Mouse (Mus musculus) lung, postnatal 14 days (tissue): Measurements from ENCODE around the gene Tspear.
A peak's percentile ranks its signal among the peaks of the same experiment; 100 is the strongest.

Source experiments
- DNase-seq: peaks from one replicate; pipeline ENCODE4 v3.0.0; 2021

The Tspear gene

DNA sequence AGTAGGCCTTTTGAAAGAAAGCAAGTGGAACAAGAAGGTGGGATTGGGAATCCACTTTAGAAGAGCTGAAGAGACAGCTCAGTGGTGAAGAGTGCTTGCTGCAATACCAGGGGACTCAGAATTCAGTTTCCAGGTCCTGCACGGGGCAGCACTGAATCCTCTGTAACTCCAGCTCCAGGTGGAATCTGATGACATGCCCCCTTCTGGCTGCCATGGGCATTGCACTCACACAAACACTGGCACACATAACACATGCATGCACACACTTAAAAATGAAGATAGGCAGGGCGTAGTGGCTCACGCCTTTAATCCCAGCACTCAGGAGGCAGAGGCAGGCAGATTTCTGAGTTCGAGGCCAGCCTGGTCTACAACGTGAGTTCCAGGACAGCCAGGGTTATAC is 196.2 kb downstream of the Tspear start:
- no peak for DNase-seq

- no peak for DNase-seq
These were observed 199.8 kb downstream of the Tspear start for GRCm38 (mm10) chr10:77886007-77886747.

DNA sequence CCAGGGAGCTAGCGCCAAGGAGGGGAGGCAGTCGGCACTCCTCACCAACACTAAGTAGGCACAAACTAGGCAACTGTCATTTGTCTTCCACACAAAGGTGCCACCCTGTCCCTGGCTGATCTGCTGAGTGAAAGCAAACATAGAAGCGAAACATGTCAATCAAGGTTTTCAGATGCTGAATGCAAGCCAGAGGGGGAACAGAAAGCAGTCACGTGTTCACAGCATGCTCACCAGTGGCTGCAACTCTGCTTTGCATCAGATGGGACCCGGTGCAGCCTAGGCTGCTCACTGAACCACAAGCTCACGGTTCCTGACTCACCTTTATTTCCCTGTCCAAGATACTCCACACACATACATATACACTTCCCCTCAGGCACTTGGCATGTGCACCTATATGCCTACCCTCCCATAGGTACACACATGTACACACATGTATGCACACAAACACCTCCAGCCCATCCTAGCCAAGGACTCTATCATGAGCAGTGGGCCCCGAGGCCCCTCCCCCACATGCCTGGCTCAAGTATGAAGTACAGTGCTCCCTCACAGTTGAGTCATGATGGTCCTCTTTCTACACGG is 204.7 kb downstream of the Tspear start:
- DNase-seq: no peak

GRCm38 (mm10) chr10:77895562-77895961 is 209.2 kb downstream of the Tspear start:
- DNase-seq: no peak

- no peak for DNase-seq
These were observed 213.8 kb downstream of the Tspear start for GRCm38 (mm10) chr10:77900126-77900525.

DNA sequence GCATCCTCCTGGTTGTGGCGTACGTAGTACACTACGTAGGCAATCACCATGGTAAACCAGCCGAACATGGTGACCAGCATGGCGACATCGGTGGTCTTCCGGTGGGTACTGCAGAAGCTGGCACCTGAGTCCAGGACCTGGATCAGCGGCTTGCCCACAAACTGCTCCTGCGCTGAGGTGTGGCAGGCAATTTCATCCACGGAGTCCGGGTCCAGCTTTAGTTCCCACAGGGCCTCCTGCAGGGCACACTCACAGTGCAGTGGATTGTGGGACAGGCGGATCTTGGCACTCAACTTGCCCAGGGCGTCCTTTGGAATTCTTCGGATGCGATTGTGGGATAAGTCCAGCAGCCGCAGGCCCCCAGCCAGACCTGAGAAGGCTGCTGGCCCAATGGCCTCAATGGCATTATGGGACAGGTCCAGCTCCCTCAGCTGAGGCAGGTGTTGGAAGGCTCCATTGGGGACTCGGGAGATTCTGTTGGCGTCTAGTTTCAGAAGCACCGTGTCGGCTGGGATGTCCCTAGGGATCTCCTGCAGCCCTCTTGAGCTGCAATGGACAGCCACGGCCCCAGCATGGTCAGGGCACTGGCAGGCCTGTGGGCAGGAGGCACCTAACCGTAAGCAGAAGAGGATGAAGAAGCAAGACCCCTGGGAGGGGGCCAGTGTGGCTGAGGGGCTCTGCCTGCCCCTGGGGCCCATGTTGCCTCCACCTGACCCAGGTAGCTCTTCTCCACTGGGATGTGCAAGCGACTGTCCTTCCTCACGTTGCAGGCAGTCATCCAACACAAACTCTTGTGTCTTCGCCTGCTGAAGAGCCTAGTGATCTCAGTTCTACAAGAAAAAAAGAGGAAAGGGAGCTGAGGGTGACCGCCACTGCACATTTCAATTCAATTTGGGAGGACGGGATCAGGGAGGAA is 214.8 kb downstream of the Tspear start:
- no peak for DNase-seq

DNA sequence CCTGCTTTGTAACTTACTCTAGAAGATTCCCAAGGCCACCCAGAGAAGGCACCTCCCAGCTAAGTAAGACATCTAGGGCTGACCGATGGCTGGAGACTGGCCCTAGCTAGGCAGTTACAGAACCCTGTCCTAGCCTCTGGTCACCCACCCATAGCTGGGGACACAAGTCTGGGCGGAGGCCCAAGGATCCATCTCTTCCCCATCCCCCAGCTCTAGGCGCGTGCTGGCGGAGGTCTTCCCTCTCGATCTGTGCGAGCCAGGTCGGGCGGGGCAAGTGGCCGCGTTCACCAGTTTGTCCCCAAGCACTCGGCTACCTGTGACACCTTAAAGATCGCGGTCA is 215.5 kb downstream of the Tspear start:
- DNase-seq: peak; percentile 16

DNA sequence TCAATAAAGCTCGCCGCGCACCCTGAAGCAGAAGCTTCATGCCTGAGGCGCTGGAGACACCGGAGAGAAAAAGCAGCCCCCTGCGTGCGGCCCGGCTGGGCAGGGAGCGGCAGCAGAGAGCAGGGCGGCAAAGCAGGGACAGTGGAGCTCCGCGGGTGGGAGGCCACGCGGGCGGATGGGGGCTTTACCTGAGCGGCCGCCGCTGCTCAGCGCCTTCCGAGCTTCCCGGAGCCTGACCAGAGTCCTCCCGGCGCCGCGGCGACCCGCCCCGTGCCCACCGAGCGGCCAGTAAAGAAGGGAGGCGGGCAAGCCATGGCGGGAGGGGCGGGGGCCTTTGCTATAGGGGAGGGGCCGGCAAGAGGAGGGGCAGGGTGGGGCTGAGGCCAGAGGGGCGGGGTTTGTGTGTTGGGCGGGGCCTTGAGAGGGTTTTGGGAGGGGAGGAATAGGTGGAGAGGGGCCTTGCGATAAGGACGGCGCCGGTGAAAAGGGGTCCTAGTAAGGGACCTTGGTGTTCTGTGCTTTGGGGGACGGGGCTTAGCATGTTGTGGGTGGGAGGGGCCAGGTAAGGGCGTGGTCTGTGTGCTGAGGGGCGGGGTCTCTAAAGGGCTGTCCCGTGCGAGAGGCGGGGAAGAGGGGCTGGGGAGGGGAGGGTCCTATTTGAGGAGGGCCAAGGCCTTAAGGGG is 216.0 kb downstream of the Tspear start, which contains the start of gene Lrrc3:
Gene Lrrc3 (minus strand): TSS at position 326 of the 683 bp plus-strand sequence.
- DNase-seq: peak; percentile 49

DNA sequence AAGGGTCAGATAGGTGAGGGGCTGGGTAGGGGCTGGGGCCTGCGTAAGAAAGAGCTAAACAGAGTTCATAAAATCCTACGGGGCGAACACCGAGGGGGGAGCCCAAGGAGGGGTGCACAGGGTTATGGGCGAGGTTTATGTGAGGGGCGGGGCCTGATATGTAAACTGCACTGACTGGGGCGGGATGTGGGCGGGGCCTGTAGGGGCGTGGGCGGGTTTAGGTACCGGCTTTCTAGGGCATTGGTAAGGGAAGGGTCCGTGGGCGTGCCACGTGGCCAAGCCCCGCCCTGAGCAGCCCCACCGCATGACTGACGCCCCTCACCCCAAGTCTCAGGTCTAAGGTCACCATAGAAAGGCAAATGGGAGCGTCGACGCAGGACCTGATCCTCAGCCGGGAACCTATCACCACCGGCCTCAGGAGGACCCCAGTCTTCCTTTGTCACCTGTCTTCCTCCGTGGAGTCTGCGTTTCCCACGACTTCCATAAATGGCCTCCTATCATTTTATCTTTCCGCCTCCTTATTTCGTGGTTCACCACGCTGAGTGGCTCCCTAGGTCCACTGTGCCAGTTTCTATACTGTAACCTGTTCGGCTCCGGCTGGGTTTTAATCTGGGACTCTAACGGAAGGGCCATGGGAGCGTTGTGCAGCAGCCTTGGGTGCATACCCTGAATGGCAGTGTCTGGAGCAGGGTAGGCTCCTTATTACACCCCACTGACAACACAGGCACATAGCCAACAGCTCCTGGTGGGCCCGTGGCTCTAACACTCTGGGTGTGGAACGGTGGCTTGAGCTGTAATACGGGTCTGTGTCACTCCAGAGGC is 216.7 kb downstream of the Tspear start:
- DNase-seq: peak; percentile 25

DNA sequence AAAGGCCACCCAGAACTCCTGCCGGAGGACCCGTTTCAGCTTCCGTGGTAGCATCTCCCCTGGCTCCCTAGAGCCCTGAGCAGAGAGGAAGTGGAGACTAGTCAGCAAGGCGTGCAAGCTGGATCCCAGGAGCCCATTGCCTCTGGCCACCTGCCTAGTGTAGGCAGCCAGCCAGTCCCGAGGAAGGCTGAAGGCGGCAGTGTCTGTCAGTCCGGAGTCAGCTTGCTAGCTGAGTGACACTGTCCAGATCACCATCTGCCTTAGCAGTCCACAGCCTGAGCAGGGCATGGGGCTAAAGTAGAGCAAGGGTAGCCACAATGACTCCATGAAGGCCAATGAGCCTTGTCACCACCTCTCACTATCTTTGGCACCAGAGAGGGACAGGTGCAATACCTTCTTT is 226.2 kb downstream of the Tspear start:
- no peak for DNase-seq

DNA sequence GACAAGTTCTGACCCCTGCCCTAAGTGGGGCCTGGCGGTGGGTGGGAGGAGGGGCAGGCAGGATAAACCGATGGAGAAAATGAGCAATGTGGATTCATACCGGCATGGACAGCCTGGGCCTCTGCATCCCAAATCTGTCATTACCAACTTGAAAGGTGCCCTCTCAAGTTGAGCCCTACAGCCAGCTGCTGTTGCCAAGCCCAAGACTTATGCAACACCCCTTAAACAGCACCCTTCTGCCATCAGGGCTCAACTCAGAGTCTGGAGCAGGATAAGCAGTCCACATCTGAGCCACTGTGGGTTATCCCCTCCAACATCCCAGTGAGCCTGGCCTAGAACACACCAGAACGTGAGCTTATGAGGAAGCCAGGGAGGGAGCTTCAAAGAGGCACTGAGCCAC is 226.9 kb downstream of the Tspear start:
- no peak for DNase-seq

DNA sequence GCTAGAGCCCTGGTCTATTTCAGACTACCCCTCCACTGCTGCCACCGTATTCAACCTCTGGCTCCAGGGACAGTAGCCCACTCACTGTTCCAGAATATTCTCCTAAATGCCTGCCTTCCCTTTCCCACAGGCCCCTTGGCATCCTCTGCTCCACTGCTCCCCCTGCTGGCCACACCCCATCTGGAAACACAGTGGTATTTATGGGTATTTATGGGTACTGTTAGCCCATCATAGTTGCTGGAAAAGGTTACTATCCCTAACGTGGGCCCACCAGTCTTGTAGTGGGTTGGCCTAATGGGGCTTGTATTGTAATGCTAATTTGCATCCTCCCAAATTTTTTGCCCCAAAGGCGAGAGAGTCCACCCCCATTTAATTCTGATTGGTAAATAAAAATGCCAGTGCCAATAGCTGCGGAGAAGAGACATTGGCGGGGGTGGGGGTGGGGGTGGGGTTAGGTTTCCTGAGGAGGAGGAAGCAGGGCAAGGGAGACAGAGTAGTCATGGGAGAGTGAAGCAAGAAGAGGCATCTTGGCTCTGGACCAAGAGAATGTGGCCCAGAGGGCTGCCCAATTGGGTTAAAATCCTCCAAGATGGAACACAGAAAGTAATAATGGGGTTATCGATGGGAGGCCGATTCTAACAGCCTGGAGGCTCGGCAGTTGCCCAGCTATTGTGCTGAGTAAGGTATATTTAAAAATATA is 230.4 kb downstream of the Tspear start:
- DNase-seq: peak; percentile 83

- no peak for DNase-seq
These were observed 234.6 kb downstream of the Tspear start for GRCm38 (mm10) chr10:77921009-77921408.

GRCm38 (mm10) chr10:77922681-77923080 is 236.3 kb downstream of the Tspear start:
- DNase-seq: no peak

GRCm38 (mm10) chr10:77926140-77926539 is 239.8 kb downstream of the Tspear start:
- DNase-seq: peak; percentile 71

GRCm38 (mm10) chr10:77927375-77927774 is 241.0 kb downstream of the Tspear start:
- DNase-seq: no peak
